Mouse (Mus musculus) gastrocnemius, postnatal 14 days (tissue): ENCODE results near the gene Lrrc51. TPM values are rescaled to one million over a fixed set of nuclear protein-coding genes. Genes with fewer than 3 reads are reported as not detected.
"Not testable (repeated sequence)": the region's sequence is repeated elsewhere in the genome, so short reads cannot be mapped to it uniquely, and the experiment has no call there.

ENCODE experiments used
- DNase-seq: peaks from one replicate; pipeline ENCODE4 v3.0.0; 2021; ENCODE audit warnings: mixed read lengths
- intact Hi-C: fragments of 180-260 bp; cut with DNase I; formaldehyde crosslinking; loops from one replicate; pipeline ENCODE4 v1.15.1; 2025; ENCODE audit warnings: low total_unique reads
- total RNA-seq, 2 experiments: library from RNA; stranded (reverse); gene quantifications; 2 replicates each; pipeline ENCODE4 v1.2.3; 2021

The Lrrc51 gene
- total RNA-seq, 2 experiments from 2014 or later, result 3.6 to 3.7 TPM

DNA sequence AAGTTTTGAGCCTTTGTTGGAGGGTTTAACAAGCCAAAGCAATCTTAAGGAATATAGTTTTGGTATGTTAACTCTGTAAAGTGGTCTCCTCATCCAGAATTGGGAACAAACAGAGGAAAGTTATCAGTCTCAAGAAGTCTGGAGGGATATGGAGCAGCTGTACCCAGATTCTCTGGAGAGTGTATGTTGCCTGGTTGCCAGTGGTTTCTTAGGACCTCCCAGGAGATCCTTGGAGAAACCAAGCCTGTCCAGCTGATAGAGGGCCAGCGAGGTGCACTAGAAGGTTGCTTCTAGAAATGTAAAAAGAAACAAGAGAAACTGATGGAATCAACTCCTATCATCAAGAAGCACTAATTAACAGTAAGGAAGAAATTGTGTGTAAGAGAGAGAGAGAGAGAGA, 18.0 kb upstream of the Lrrc51 start:
- intact Hi-C loops, result no loop called here
- no peak for DNase-seq

DNA sequence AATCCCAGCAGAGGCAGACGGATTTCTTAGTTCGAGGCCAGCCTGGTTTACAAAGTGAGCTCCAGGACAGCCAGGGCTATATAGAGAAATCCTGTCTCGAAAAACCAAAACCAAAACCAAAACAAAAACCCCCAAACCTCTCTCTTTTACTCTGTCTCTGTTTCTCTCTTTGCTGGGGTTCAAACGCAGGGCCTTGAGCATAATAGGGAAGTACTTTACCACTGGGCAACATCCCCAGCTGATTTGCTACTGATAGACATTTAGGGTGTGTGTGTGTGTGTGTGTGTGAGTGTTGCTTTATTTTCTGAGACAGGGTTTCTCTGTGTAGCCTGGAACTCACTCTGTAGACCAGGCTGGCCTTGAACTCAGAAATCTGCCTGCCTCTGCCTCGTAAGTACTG, 15.3 kb upstream of the Lrrc51 start:
- DNase-seq, intact Hi-C loops: not testable (repeated sequence)

GRCm38 (mm10) chr7:101939758-101940157, 6.1 kb upstream of the Lrrc51 start:
- DNase-seq, result no peak
- intact Hi-C loops, result loop anchor here (5.0 kb wide), 1 partner anchor 33 kb away; no protein-coding TSS in a partner anchor

- intact Hi-C loops, result loop anchor here (5.0 kb wide), 1 partner anchor 34 kb away; no protein-coding TSS in a partner anchor
- DNase-seq, result no peak
Measured at GRCm38 (mm10) chr7:101938348-101938747, 4.7 kb upstream of the Lrrc51 start.

DNA sequence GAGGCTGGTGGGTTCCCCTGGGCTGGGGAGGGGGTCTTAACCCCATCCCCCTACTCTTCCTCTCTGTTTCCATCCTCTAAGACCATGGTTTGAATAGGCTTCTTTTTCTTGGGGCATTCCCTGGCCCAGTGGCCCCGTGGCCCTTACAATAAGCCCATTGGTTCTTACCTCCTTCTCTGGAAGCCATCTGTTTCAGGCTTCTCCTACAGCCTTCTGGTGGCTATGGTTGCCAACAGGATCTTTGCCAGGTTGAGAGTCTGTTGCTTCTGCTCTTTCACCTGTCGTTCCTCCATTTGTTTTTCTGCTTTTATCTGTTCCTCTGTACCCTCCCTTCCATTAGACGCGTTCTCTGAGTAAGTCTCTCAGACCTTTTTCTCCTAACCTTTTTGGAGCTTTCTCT, 3.9 kb upstream of the Lrrc51 start:
- intact Hi-C loops, result loop anchor here (5.0 kb wide), 1 partner anchor 35 kb away; no protein-coding TSS in a partner anchor
- no peak for DNase-seq

- intact Hi-C loops, result loop anchor here (5.0 kb wide), 1 partner anchor 35 kb away; no protein-coding TSS in a partner anchor
- no peak for DNase-seq
Measured at GRCm38 (mm10) chr7:101936996-101937395, 3.3 kb upstream of the Lrrc51 start.

- intact Hi-C loops, result loop anchor here (5.0 kb wide), 1 partner anchor 36 kb away; no protein-coding TSS in a partner anchor
- DNase-seq, result no peak
Measured at GRCm38 (mm10) chr7:101935957-101936356, 2.3 kb upstream of the Lrrc51 start.

DNA sequence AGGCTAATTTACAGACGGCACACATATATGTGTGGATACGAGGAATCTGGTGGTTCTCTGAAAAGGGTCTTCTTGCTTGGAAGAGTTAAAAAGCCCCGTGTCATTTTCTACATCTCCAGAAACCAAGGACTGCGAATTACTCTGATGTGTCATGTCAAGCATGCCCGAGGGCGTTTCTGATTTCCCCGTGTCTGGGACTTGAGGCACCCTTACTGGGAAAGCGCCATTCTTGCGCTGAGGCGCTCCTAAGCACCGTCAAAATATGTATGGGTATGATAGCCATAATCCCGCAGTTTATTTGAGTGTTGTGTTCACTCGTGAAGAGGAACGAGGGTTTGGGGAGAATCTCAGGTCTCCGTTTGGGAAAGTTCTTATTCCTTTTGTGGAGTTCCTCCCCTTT, 395 bp downstream of the Lrrc51 start:
- intact Hi-C loops, result no loop called here
- DNase-seq, result no peak

- DNase-seq, result no peak
- intact Hi-C loops, result no loop called here
Measured at GRCm38 (mm10) chr7:101932551-101932950, 1.1 kb downstream of the Lrrc51 start.

DNA sequence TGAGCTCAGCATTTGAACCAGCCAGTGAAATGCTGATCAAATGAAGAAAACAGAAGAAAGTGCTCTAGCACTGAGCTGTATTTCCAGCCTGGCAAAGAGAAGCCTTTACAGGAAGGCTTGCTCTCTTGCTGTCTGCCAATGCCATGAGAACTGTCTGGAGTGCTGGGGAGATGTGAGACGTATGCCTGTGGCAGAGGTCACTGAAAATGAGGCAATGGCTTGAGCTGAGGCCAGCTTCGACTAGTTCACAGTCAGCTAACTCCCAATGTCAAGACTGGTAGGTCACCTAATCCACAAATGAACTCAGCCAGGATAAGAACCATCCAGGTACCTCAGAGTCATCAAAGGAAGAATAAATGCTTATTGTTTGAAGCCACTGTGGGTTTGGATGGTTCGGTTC, 5.6 kb downstream of the Lrrc51 start:
- intact Hi-C loops, result no loop called here
- DNase-seq, result no peak

GRCm38 (mm10) chr7:101925892-101926291, 7.8 kb downstream of the Lrrc51 start:
- DNase-seq, intact Hi-C loops: not testable (repeated sequence)

GRCm38 (mm10) chr7:101918071-101918470, 15.6 kb downstream of the Lrrc51 start:
- peak; percentile 59 for DNase-seq
- intact Hi-C loops, result loop anchor here (5.0 kb wide), 1 partner anchor 159 kb away; no protein-coding TSS in a partner anchor

GRCm38 (mm10) chr7:101911982-101912381, 21.7 kb downstream of the Lrrc51 start:
- intact Hi-C loops, result no loop called here
- DNase-seq, result no peak

DNA sequence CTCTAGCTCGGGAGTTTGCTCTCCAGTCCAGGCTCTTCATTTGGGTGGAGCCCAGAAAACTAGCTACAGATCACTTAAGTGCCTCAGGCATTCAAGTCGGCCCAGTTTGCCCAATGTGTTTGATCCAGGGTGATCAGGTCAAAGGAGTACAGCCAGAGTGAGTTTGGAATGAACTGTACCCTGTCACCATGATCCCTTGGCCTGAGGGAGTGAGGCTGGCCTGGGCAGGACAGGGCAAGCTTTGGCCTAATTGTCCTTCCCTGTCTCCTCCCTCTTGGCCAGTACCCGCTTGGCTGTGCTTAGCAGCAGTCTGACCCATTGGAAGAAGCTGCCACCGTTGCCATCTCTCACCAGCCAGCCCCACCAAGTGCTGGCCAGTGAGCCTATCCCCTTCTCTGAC, 23.6 kb downstream of the Lrrc51 start:
- intact Hi-C loops, result no loop called here
- peak; percentile 53 for DNase-seq

DNA sequence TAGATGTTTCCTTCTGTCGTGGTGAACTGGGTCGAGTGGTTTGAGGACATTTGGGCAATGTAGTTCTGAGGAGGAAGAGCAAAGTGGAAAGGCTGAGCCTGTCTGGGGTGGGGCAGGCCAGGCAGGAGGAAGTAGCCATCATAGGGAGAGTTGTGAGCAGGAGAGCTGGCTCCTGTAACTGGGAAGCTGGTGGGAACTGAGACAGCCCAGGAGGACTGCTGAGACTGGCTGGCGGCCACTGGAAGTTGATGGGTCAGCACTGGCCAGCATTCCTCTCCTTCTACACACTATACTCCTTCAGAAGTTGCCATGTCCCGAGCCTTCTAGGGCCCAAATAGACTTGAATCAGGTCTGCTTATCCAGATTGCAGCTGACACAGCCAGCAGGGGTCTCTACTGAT, 25.3 kb downstream of the Lrrc51 start:
- peak; percentile 61 for DNase-seq
- intact Hi-C loops, result no loop called here

DNA sequence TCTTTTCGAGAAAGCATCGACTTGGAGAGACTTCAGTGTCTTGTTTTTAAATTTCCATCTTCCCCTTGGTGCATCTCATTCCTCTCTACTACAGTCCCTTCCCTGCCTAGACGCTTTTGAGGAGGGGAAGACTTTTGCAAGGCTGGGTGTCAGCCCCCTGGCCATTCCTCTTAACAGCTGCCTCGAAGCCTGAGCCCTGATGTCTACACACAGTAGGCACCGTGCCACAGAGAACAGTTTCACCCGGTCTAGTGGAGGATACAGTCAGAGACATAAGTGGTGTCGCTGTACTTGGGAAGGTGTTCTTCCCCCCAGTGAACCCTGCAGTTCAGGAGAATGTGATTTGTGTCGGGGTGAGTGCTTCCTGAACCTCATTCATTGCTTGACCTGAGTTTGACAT, 27.0 kb downstream of the Lrrc51 start:
- no peak for DNase-seq
- intact Hi-C loops, result no loop called here

DNA sequence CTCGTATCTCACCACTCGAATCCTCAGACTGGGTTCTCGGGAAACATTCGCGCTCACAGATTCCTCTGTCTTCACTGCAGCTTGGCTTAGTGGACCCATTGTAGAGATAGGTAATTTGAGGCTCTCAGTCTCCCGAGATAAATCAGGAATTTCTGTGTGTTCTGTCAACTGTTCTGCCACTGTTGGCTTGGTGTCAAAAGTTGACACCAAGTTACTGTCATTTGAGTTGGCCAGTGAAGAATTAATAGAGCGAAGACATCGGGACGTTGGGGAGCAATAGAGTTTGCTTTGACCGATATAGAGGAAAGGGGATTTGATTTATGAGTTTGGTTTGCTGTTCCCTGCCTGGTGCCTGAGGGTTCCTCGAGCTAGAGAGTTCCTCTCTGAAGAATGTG, 27.4 kb downstream of the Lrrc51 start, which contains the start of gene Tomt:
Gene Tomt (minus strand): TSS at position 73 of the 395 bp plus-strand sequence.
- intact Hi-C loops, result no loop called here
- no peak for DNase-seq

DNA sequence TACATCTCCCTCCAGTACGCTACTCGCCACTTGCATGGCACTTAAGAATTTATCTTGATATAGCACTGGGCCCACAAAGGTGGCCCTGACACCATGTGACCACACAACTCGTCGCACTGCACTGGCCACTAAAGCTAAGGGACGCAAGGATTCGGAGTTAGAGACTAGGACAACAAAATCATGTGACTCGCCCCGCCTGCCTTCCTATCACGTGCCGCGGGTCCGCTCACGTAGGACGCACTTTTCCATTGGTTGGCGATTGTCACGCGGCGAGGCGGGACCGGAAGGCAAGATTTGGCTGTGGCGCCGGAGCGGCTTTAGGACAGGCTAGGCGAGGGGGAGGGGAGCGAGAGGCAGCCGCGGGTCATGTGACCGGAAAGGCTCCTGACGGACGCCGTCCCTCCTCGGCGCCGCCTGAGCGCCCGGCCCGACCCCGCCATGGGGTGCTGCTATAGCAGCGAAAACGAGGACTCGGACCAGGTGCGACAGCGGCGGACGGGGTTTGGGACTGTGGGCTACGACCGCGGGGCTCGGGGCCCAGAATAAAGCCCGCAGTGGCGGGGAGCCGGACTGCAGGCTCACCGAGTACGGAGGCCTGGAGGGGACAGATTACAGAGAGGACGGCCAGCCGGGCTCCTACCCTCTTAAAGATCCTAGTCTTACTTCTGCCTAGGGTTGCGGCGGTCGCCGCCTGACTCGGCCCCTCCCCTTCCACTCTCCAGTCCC, 28.0 kb downstream of the Lrrc51 start, which contains the start of gene Lamtor1:
Gene Lamtor1 (plus strand): TSS at position 344 of the 726 bp plus-strand sequence.
- intact Hi-C loops, result no loop called here
- DNase-seq, result peak; percentile 100

DNA sequence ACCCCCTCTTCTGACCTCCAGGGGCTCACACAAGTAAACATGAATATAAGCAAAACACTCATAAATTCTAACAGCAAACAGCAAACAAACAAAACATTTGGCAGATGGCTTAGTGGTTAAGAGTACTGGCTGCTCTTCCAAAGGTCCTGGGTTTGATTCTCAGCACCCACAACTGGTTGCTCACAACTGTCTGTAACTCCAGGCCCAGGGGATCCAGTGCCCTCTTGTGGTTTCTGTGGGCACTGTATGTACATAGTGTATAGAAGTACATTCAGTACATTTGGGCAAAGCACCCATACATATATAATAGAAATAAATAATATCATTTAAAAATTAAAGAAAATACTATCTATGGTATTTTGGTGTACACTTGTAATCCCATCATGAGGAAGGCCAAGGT, 30.8 kb downstream of the Lrrc51 start:
- DNase-seq, result no peak
- intact Hi-C loops, result no loop called here

DNA sequence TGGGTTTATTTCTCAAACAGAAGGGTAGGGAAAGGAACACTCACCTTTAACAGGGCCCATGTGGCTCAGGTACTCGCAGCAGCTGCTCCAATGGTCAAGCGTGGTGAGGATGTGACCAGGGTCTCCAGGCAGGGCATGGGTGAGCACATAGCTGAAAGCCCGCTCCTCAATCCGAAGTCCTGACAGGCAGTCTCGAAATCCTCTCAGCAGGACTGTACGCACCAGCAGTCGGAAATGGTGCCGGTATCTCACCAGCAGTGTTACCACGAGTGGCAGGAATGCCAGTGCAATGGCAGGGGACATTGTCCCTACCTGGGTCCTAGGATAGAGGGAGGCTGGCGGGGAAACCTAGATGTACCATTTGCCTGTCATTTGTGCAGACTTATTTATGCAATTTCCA, 31.7 kb downstream of the Lrrc51 start:
- intact Hi-C loops, result no loop called here
- no peak for DNase-seq
